Mouse (Mus musculus) intestine, embryonic 14.5 days (tissue): ENCODE data around the gene Cplx2. TPM values are rescaled to one million over a fixed set of nuclear protein-coding genes. Genes with fewer than 3 reads are reported as not detected.

Experiments
- ATAC-seq: fragments of 200-750 bp; cut with Nextera tagmentation; replicated peaks from 2 replicates; pipeline ENCODE4 v1.8.0; 2017; ENCODE audit warnings: low read depth, moderate number of reproducible peaks, moderate TSS enrichment, moderate library complexity; ENCODE audit not compliant: low FRiP score, low TSS enrichment
- DNase-seq: peaks from one replicate; pipeline ENCODE4 v3.0.0-alpha.2; 2018; ENCODE audit warnings: low spot score
- H3K27ac ChIP-seq: fragments of 300-500 bp; sonication (generic); 2 replicates; pipeline ENCODE4 v1.5.1; 2014; ENCODE audit warnings: low read depth, mild to moderate bottlenecking, control low read depth
- H3K27me3 ChIP-seq: fragments of 300-500 bp; sonication (generic); replicated peaks from 2 replicates; pipeline ENCODE4 v1.6.1; 2014; ENCODE audit warnings: low read length, control low read depth; ENCODE audit not compliant: control insufficient read depth, insufficient read depth
- H3K36me3 ChIP-seq: fragments of 300-500 bp; sonication (generic); 2 replicates; pipeline ENCODE4 v1.6.1; 2014; ENCODE audit warnings: low read length, control low read depth; ENCODE audit not compliant: control insufficient read depth, insufficient read depth
- H3K4me1 ChIP-seq: fragments of 300-500 bp; sonication (generic); replicated peaks from 2 replicates; pipeline ENCODE4 v1.6.1; 2014; ENCODE audit warnings: low read length, control low read depth, mixed read lengths; ENCODE audit not compliant: control insufficient read depth, insufficient read depth
- H3K4me2 ChIP-seq: fragments of 300-500 bp; sonication (generic); 2 replicates; pipeline ENCODE4 v1.6.1; 2014; ENCODE audit warnings: low read length
- H3K4me3 ChIP-seq: fragments of 300-500 bp; sonication (generic); 2 replicates; pipeline ENCODE4 v1.5.1; 2014; ENCODE audit warnings: low read depth, low read length, control low read depth, mixed read lengths
- H3K9ac ChIP-seq: fragments of 300-500 bp; sonication (generic); 2 replicates; pipeline ENCODE4 v1.6.1; 2014; ENCODE audit warnings: mild to moderate bottlenecking, low read length
- H3K9me3 ChIP-seq: fragments of 300-500 bp; sonication (generic); 2 replicates; pipeline ENCODE4 v1.6.1; 2016; ENCODE audit warnings: low read length, control low read depth; ENCODE audit not compliant: control insufficient read depth
- WGBS: fragments of 180-500 bp; shearing (Covaris S2); extraction: QIAGEN DNeasy Blood & Tissue Kit; methylation state at CpG from one replicate; pipeline ENCODE4 v1.1.7; 2014; 5-methylcytosine and 5-hydroxymethylcytosine counted together
- polyA plus RNA-seq: library from polyadenylated mRNA; unstranded; fragments of >200 nt; fragmentation: Nextera tagmentation; extraction: Ambion mirVana; gene quantifications from 2 replicates; pipeline ENCODE4 v1.2.1, GENCODE M21; 2014

Cplx2 gene
- polyA plus RNA-seq, 1 experiment from 2014 or later = 6.7 TPM

- 36% methylated on average over 11 of the region's 11 CpGs for WGBS
- no peak overlapping the region for H3K9ac ChIP-seq
- no peaks in the 10 kb centered on the region for H3K36me3 ChIP-seq
- ATAC-seq (no peak), DNase-seq (no peak)
- peaks cover 10% of the 10 kb centered on the region; the same call in 1 of the 2 replicates for H3K27me3 ChIP-seq
- peak overlapping the region; percentile 44; the same call in 1 of the 2 replicates for H3K27ac ChIP-seq
- H3K4me1 ChIP-seq = peaks cover 12% of the 10 kb centered on the region; the same call in 1 of the 2 replicates
- H3K4me3 ChIP-seq = no peak overlapping the region
- H3K4me2 ChIP-seq = no peak overlapping the region
- no peaks in the 10 kb centered on the region for H3K9me3 ChIP-seq
Observed at GRCm38 (mm10) chr13:54375497-54376495, 4.6 kb downstream of the Cplx2 start.

- H3K4me1 ChIP-seq = peaks cover 11% of the 10 kb centered on the region; the same call in 1 of the 2 replicates
- 64% methylated on average over 7 of the region's 7 CpGs for WGBS
Observed at GRCm38 (mm10) chr13:54376736-54377135, 5.6 kb downstream of the Cplx2 start.

GRCm38 (mm10) chr13:54378051-54378450, 6.9 kb downstream of the Cplx2 start:
- DNase-seq (no peak), ATAC-seq (no peak)
- H3K4me2 ChIP-seq = no peak overlapping the region
- 0 out of 2 replicates have a peak, but pooled peaks cover 4% of the 10 kb centered on the region for H3K27me3 ChIP-seq
- peaks cover 7% of the 10 kb centered on the region; the same call in 1 of the 2 replicates for H3K4me1 ChIP-seq
- WGBS = 68% methylated on average over 3 of the region's 3 CpGs
- no peak overlapping the region for H3K4me3 ChIP-seq
- no peaks in the 10 kb centered on the region for H3K9me3 ChIP-seq
- no peak overlapping the region for H3K27ac ChIP-seq
- no peaks in the 10 kb centered on the region for H3K36me3 ChIP-seq
- no peak overlapping the region for H3K9ac ChIP-seq

More at GRCm38 (mm10) chr13:54376736-54377135, 5.6 kb downstream of the Cplx2 start:
- H3K27ac ChIP-seq = peak overlapping the region; percentile 44
- no peak overlapping the region for H3K9ac ChIP-seq
- H3K9me3 ChIP-seq = no peaks in the 10 kb centered on the region
- ATAC-seq = no peak
- H3K36me3 ChIP-seq = no peaks in the 10 kb centered on the region
- peaks cover 10% of the 10 kb centered on the region; the same call in 1 of the 2 replicates for H3K27me3 ChIP-seq
- H3K4me2 ChIP-seq = no peak overlapping the region
- DNase-seq = no peak
- H3K4me3 ChIP-seq = no peak overlapping the region

GRCm38 (mm10) chr13:54380421-54380820, 9.3 kb downstream of the Cplx2 start:
- WGBS = 80% methylated on average over 5 of the region's 5 CpGs
- Histone ChIP-seq H3K9ac (no peak overlapping the region), H3K27me3 (no peaks in the 10 kb centered on the region), H3K36me3 (no peaks in the 10 kb centered on the region), H3K4me3 (no peak overlapping the region), H3K9me3 (no peaks in the 10 kb centered on the region), H3K4me2 (no peak overlapping the region), H3K27ac (no peak overlapping the region), H3K4me1 (peaks cover 10% of the 10 kb centered on the region; the same call in 1 of the 2 replicates)
- ATAC-seq (no peak), DNase-seq (no peak)

- Histone ChIP-seq H3K36me3 (no peaks in the 10 kb centered on the region), H3K9ac (no peak overlapping the region), H3K4me2 (no peak overlapping the region), H3K9me3 (no peaks in the 10 kb centered on the region), H3K4me3 (no peak overlapping the region), H3K4me1 (peaks cover 4% of the 10 kb centered on the region; the same call in 1 of the 2 replicates), H3K27me3 (no peaks in the 10 kb centered on the region), H3K27ac (no peak overlapping the region)
- no peak for ATAC-seq
- DNase-seq = no peak
- 80% methylated on average over 8 of the region's 8 CpGs for WGBS
Observed at GRCm38 (mm10) chr13:54381396-54381795, 10.2 kb downstream of the Cplx2 start.

- ATAC-seq = no peak
- H3K27me3 ChIP-seq = no peaks in the 10 kb centered on the region
- H3K36me3 ChIP-seq = no peaks in the 10 kb centered on the region
- no peaks in the 10 kb centered on the region for H3K9me3 ChIP-seq
- H3K27ac ChIP-seq = no peak overlapping the region
- 0 out of 2 replicates have a peak, but pooled peaks cover 3% of the 10 kb centered on the region for H3K4me1 ChIP-seq
- H3K4me2 ChIP-seq = no peak overlapping the region
- H3K9ac ChIP-seq = no peak overlapping the region
- 78% methylated on average over 5 of the region's 5 CpGs for WGBS
- no peak overlapping the region for H3K4me3 ChIP-seq
- no peak for DNase-seq
Observed at GRCm38 (mm10) chr13:54383531-54383930, 12.4 kb downstream of the Cplx2 start.

GRCm38 (mm10) chr13:54384518-54384917, 13.4 kb downstream of the Cplx2 start:
- ATAC-seq (no peak; the same call in 1 of the 2 replicates), DNase-seq (no peak)
- WGBS = 29% methylated on average over 5 of the region's 5 CpGs
- H3K36me3 ChIP-seq = no peaks in the 10 kb centered on the region
- no peak overlapping the region for H3K27ac ChIP-seq
- H3K9ac ChIP-seq = no peak overlapping the region
- no peak overlapping the region for H3K4me3 ChIP-seq
- H3K4me1 ChIP-seq = 0 out of 2 replicates have a peak, but pooled peaks cover 3% of the 10 kb centered on the region
- peak overlapping the region; percentile 14; the same call in 1 of the 2 replicates for H3K4me2 ChIP-seq
- H3K27me3 ChIP-seq = no peaks in the 10 kb centered on the region
- no peaks in the 10 kb centered on the region for H3K9me3 ChIP-seq

- Histone ChIP-seq H3K4me2 (peak overlapping the region; percentile 14; the same call in 1 of the 2 replicates), H3K27ac (no peak overlapping the region), H3K4me1 (0 out of 2 replicates have a peak, but pooled peaks cover 5% of the 10 kb centered on the region), H3K27me3 (no peaks in the 10 kb centered on the region), H3K4me3 (no peak overlapping the region), H3K9ac (no peak overlapping the region), H3K9me3 (no peaks in the 10 kb centered on the region), H3K36me3 (no peaks in the 10 kb centered on the region)
- ATAC-seq (no peak), DNase-seq (no peak)
- 43% methylated on average over 19 of the region's 19 CpGs for WGBS
Observed at GRCm38 (mm10) chr13:54385008-54386004, 14.2 kb downstream of the Cplx2 start.
